In the genomic region with DNA sequence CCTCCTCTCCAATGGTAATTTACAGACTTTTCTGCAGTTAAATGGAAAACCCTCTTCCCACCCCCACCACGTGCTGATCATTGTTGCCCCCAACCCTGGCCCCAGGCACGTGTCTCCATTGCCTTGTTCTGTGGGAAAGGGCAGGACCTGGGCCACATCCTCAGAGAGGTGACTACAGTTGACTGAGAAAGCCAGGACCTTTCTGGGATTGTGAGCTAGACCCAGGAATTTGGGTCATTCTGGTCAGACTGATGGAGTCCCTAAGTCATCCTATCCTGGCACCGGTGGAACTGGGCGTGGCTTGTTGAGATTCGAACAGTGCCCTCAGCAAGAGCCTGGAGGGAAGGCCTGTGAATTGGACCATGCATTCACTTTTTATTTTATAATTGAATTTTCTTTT, we compare ENCODE assay signal across 8 mouse cellular contexts. TPM values are rescaled to one million over a fixed set of nuclear protein-coding genes. Genes with fewer than 3 reads are reported as not detected.
DNase-seq lines count a peak whose midpoint lies in the region; ATAC-seq and TF ChIP-seq lines count a peak whose summit lies in the region.

No protein-coding gene starts in this region.

- TF ChIP-seq CTCF in liver, adult 2 months (IDR thresholded peaks at IDR 0.05; ENCODE audit: low read depth, low read length): no peak

- H3K27ac ChIP-seq in liver, adult 2 months (replicated peaks; ENCODE audit: insufficient read depth, low read depth, low read length): 0 out of 2 replicates have a peak overlapping the region, but pooled peaks have one; percentile 10
- H3K27ac ChIP-seq in forebrain, embryonic 16.5 days (ENCODE audit: low read length): no peak overlapping the region
- peak overlapping the region; percentile 99 for H3K27ac ChIP-seq in lung, embryonic 16.5 days (ENCODE audit: low read length)

- 12% methylated on average over 5 of the region's 5 CpGs for WGBS in liver, adult 2 months
- WGBS in forebrain, embryonic 16.5 days: 31% methylated on average over 5 of the region's 5 CpGs
- WGBS in lung, embryonic 16.5 days: 22% methylated on average over 5 of the region's 5 CpGs

- ATAC-seq in forebrain, embryonic 16.5 days: no peak
- ATAC-seq in lung, embryonic 16.5 days (ENCODE audit: low read depth): no peak
- ATAC-seq in frontal cortex, adult (ENCODE audit: low TSS enrichment): no peak

- no peak overlapping the region for H3K9ac ChIP-seq in liver, adult 2 months (ENCODE audit: low read depth, low read length)
- H3K9ac ChIP-seq in forebrain, embryonic 16.5 days (replicated peaks; ENCODE audit: low read depth, low read length): no peak overlapping the region
- peak overlapping the region; percentile 91 for H3K9ac ChIP-seq in lung, embryonic 16.5 days (ENCODE audit: low read length)

- no peaks in the 10 kb centered on the region for H3K9me3 ChIP-seq in forebrain, embryonic 16.5 days (ENCODE audit: control insufficient read depth, low read length)
- H3K9me3 ChIP-seq in lung, embryonic 16.5 days (ENCODE audit: control insufficient read depth, low read length): no peaks in the 10 kb centered on the region

- H3K36me3 ChIP-seq in liver, adult 2 months (ENCODE audit: control insufficient read depth, insufficient read depth, low read length): no peaks in the 10 kb centered on the region
- no peaks in the 10 kb centered on the region for H3K36me3 ChIP-seq in forebrain, embryonic 16.5 days (ENCODE audit: control insufficient read depth, insufficient read depth)
- no peaks in the 10 kb centered on the region for H3K36me3 ChIP-seq in lung, embryonic 16.5 days (ENCODE audit: control insufficient read depth, insufficient read depth, low read length)

- H3K79me2 ChIP-seq in liver, adult 2 months (ENCODE audit: control insufficient read depth, insufficient read depth, low read length): no peaks in the 10 kb centered on the region

- H3K4me1 ChIP-seq in liver, adult 2 months (ENCODE audit: control insufficient read depth, insufficient read depth, low read length): peaks cover 6% of the 10 kb centered on the region
- peaks cover 44% of the 10 kb centered on the region for H3K4me1 ChIP-seq in forebrain, embryonic 16.5 days (replicated peaks; ENCODE audit: control insufficient read depth, insufficient read depth, low read length)
- H3K4me1 ChIP-seq in lung, embryonic 16.5 days (replicated peaks; ENCODE audit: control insufficient read depth, insufficient read depth, low read length): peaks cover 23% of the 10 kb centered on the region

- no peak overlapping the region for H3K4me3 ChIP-seq in liver, adult 2 months (ENCODE audit: insufficient read depth, low read depth, low read length)
- no peak overlapping the region for H3K4me3 ChIP-seq in forebrain, embryonic 16.5 days (replicated peaks; ENCODE audit: low read length)
- H3K4me3 ChIP-seq in lung, embryonic 16.5 days (ENCODE audit: low read length): peak overlapping the region; percentile 74; the same call in 1 of the 2 replicates

- DNase-seq in liver, adult 2 months (ENCODE audit: extremely low read depth, low read depth, low spot score): peak; percentile 83
- no peak for DNase-seq in liver
- DNase-seq in kidney, adult 18-20 months: peak; percentile 53
- DNase-seq in yolk sac, embryonic 10.5 days (ENCODE audit: low spot score): peak; percentile 22
- DNase-seq in thymus, postnatal 14 days: no peak

- no peaks in the 10 kb centered on the region for H3K27me3 ChIP-seq in liver, adult 2 months (ENCODE audit: control insufficient read depth, insufficient read depth, low read length)
- H3K27me3 ChIP-seq in forebrain, embryonic 16.5 days (replicated peaks; ENCODE audit: control insufficient read depth, insufficient read depth, low read length): no peaks in the 10 kb centered on the region
- H3K27me3 ChIP-seq in lung, embryonic 16.5 days (ENCODE audit: control insufficient read depth, insufficient read depth, low read depth, low read length): no peaks in the 10 kb centered on the region

- peak overlapping the region; percentile 97 for H3K4me2 ChIP-seq in forebrain, embryonic 16.5 days (ENCODE audit: low read length)
- H3K4me2 ChIP-seq in lung, embryonic 16.5 days (ENCODE audit: low read depth, low read length): peak overlapping the region; percentile 93

- no peak for TF ChIP-seq POLR2A in liver, adult 2 months (IDR thresholded peaks at IDR 0.05; ENCODE audit: extremely low read depth, insufficient read depth, low read length)

RNA-seq across cellular contexts. Expression of a gene that starts 4.4 kb away (rescaled TPM):
- 81.9 and 156 TPM in 2 replicates for total RNA-seq in liver, adult 2 months (2014; rRNA removed)
- polyA plus RNA-seq in liver, adult 2 months (2012; rRNA removed): 172 and 199 TPM in 2 replicates
- 592 and 764 TPM in 2 replicates for polyA plus RNA-seq in forebrain, embryonic 16.5 days (2015; fragmentation: Nextera tagmentation; extraction: Ambion mirVana)
- 562 and 618 TPM in 2 replicates for polyA plus RNA-seq in lung, embryonic 16.5 days (2015; fragmentation: Nextera tagmentation; extraction: Ambion mirVana)

Comparison
In these comparisons a context has a peak if more than half of its experiments do, and no peak if none do; other contexts are left out.
1. DNase-seq: peak in liver, adult 2 months (single experiment), kidney, adult 18-20 months (single experiment) and yolk sac, embryonic 10.5 days (single experiment); none in liver (single experiment) and thymus, postnatal 14 days (single experiment).